Mouse (Mus musculus) layer of hippocampus, postnatal 10 days (tissue): Measurements from ENCODE around the gene Casp12. TPM values are rescaled to one million over a fixed set of nuclear protein-coding genes. Genes with fewer than 3 reads are reported as not detected.

Experiments used
- total RNA-seq, 2 experiments: library from RNA; stranded (reverse); gene quantifications; 2 replicates each; pipeline ENCODE4 v1.2.3; 2021

Casp12 gene
- total RNA-seq, 2 experiments from 2014 or later, result 1.5 to 1.8 TPM

Other genes starting within 250 kb of the Casp12 start
- gene Casp1, start 46.9 kb upstream of the Casp12 start, total RNA-seq, result 1 to 10 TPM; 2.7 to 2.9 TPM
- under 1 TPM; 0.69 to 0.76 TPM for gene Casp4, start 36.6 kb upstream of the Casp12 start, total RNA-seq